Mouse (Mus musculus) testis, adult 2 months (tissue): ENCODE results near the gene Arpc5l.

Experiments used
- CTCF ChIP-seq: fragments of 200-500 bp; IDR thresholded peaks from 2 replicates; pipeline ENCODE4 v1.5.1; 2012; ENCODE audit warnings: low read depth, mild to moderate bottlenecking, inconsistent platforms, low read length, moderate library complexity; ENCODE audit not compliant: control insufficient read depth, insufficient read depth, insufficient replicate concordance
- POLR2A ChIP-seq: fragments of 200-500 bp; IDR thresholded peaks from 2 replicates; pipeline ENCODE4 v1.6.1; 2012; ENCODE audit warnings: low read depth, mild to moderate bottlenecking, inconsistent platforms, low read length, moderate library complexity; ENCODE audit not compliant: control insufficient read depth

DNA sequence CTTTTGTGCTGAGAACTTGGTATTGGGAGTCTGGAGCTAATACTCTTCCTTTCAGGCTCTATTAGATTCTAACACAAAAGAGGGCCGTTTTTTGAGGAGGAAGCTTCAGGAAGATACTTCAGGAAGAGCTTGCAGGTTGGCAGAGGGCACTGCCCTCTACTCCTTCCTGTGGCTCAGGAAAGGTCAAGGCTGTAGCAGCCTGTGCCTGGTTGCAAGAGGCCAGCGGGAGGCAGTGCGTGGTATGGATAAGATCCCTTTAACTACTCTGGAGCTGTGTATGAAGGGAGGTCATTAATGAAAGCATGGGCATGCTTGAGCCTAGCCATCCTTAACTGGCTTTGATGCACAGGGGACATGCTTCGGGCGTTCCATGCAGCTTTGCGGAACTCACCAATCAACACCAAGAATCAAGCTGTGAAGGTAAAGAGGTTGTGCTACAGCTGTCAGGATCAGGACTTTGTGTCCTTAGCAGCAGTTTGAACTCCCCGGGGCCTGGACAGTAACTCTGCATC lies 7.7 kb downstream of the Arpc5l start:
- TF ChIP-seq CTCF (no peak), POLR2A (no peak)
